Mouse (Mus musculus) bone marrow, adult 2 months (tissue): Measurements from ENCODE around the gene Gm45808.

ENCODE experiments used
- CTCF ChIP-seq: fragments of 200-500 bp; IDR thresholded peaks from 2 replicates; pipeline ENCODE4 v1.5.1; 2011; ENCODE audit warnings: low read length, control low read depth; ENCODE audit not compliant: control insufficient read depth, insufficient read depth
- POLR2A ChIP-seq: fragments of 200-500 bp; IDR thresholded peaks from 2 replicates; pipeline ENCODE4 v1.6.1; 2011; ENCODE audit warnings: low read depth, mild to moderate bottlenecking, control low read depth, low read length, borderline replicate concordance; ENCODE audit not compliant: control insufficient read depth

DNA sequence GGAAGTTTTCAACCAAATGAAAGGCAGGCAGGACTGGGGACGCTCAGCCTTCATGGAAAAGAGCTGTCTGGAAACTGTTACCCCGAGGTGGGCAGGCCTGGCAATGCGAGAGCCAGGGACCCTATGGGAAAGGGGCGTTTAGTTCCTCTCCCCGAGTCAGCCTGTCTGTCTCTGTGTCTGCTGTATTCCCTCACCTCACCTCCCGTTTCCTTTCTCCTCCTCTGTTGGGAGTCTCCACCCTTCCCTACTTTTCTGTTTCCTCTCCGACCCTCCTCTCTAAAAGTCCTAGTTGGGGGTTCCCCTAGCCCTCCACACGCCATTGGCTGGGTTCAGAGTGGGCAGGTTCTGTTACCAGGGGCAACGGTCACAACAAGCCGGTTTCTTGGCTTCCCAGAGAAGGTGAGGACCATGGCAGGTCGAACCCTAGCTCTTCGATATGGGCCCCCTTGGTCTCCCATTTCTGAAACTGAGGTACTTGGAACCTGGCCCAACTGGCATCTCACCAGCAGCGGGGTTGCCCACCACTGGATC lies 68.6 kb downstream of the Gm45808 start:
- TF ChIP-seq POLR2A = no peak
- TF ChIP-seq CTCF = no peak
